Mouse (Mus musculus) ES-E14 (cell line): ENCODE measurements around the gene Kcnj1. TPM values are rescaled to one million over a fixed set of nuclear protein-coding genes. Genes with fewer than 3 reads are reported as not detected.
A peak's percentile ranks its signal among the peaks of the same experiment; 100 is the strongest.

Experiments
- DNase-seq: peaks from one replicate; pipeline ENCODE4 v3.0.0-alpha.2; 2013; ENCODE audit warnings: low read depth, low spot score
- H3K27ac ChIP-seq: 2 replicates; pipeline ENCODE4 v1.5.1; 2012; ENCODE audit warnings: low read depth, mild to moderate bottlenecking, low read length, moderate library complexity, mixed read lengths; ENCODE audit not compliant: poor library complexity, insufficient read depth, severe bottlenecking
- H3K36me3 ChIP-seq: 2 replicates; pipeline ENCODE4 v1.6.1; 2012; ENCODE audit warnings: mild to moderate bottlenecking, low read length, moderate library complexity, mixed read lengths; ENCODE audit not compliant: control insufficient read depth, poor library complexity, insufficient read depth, severe bottlenecking
- H3K4me1 ChIP-seq, 2 experiments: fragments of 150-350 bp in 1 of 2; sonication (generic) in 1 of 2; 2 replicates each; pipeline ENCODE4 v1.6.1; 2012; ENCODE audit warnings: low read length in 2 of 2, mild to moderate bottlenecking in 1 of 2, mixed read lengths in 1 of 2; ENCODE audit not compliant: control insufficient read depth in 2 of 2, insufficient read depth in 2 of 2, poor library complexity in 1 of 2
- H3K4me3 ChIP-seq, 2 experiments: fragments of 150-350 bp in 1 of 2; sonication (generic) in 1 of 2; 2 replicates each; pipeline ENCODE4 v1.5.1; 2012; ENCODE audit warnings: low read length in 2 of 2, low read depth in 1 of 2, mild to moderate bottlenecking in 1 of 2, mixed read lengths in 1 of 2; ENCODE audit not compliant: insufficient read depth in 1 of 2, poor library complexity in 1 of 2, severe bottlenecking in 1 of 2
- H3K9ac ChIP-seq: 2 replicates; pipeline ENCODE4 v1.6.1; 2012; ENCODE audit warnings: low read depth, mild to moderate bottlenecking, low read length, mixed read lengths; ENCODE audit not compliant: poor library complexity, insufficient read depth, severe bottlenecking
- H3K9me3 ChIP-seq: fragments of 150-350 bp; sonication (generic); 2 replicates; pipeline ENCODE4 v1.6.1; 2012; ENCODE audit warnings: low read depth, mild to moderate bottlenecking, low read length; ENCODE audit not compliant: control insufficient read depth, insufficient read depth
- CHD2 ChIP-seq: IDR thresholded peaks from 2 replicates; pipeline ENCODE4 v1.6.1; 2014; ENCODE audit warnings: mild to moderate bottlenecking, low read depth, low read length, inconsistent platforms
- HCFC1 ChIP-seq: IDR thresholded peaks from 2 replicates; pipeline ENCODE4 v1.6.1; 2012; ENCODE audit warnings: low read length, inconsistent platforms, borderline replicate concordance; ENCODE audit not compliant: insufficient read depth
- MAFK ChIP-seq: IDR thresholded peaks from 2 replicates; pipeline ENCODE4 v1.6.1; 2014; ENCODE audit warnings: mild to moderate bottlenecking, low read depth, low read length, inconsistent platforms; ENCODE audit not compliant: insufficient read depth
- ZC3H11A ChIP-seq: IDR thresholded peaks from 2 replicates; pipeline ENCODE4 v1.6.1; 2012; ENCODE audit warnings: low read depth, mild to moderate bottlenecking, inconsistent platforms, low read length, borderline replicate concordance
- ZNF384 ChIP-seq: IDR thresholded peaks from 2 replicates; pipeline ENCODE4 v1.6.1; 2012; ENCODE audit warnings: low read depth, low read length, inconsistent platforms
- in situ Hi-C, 2 experiments: fragments of 600-800 bp; cut with MboI; formaldehyde crosslinking; loops; one replicate each; pipeline ENCODE4 v1.15.1; 2025; ENCODE audit warnings: low sequenced_read_pairs in 2 of 2, inconsistent platforms in 1 of 2; ENCODE audit not compliant: unreplicated experiment in 2 of 2
- total RNA-seq: library from RNA; depleted of rRNA; stranded (reverse); fragments of 300-350 nt; gene quantifications from 2 replicates; pipeline ENCODE4 v1.2.3, GENCODE M21; 2012

Gene Kcnj1
- total RNA-seq, 1 experiment: not detected

- H3K4me1 ChIP-seq: no peaks in the 10 kb centered on the region
- no peaks in the 10 kb centered on the region for H3K9me3 ChIP-seq
- no peaks in the 10 kb centered on the region for H3K36me3 ChIP-seq
- no peak overlapping the region for H3K27ac ChIP-seq
- DNase-seq: no peak
- H3K4me3 ChIP-seq: no peak overlapping the region
- no peak overlapping the region for H3K9ac ChIP-seq
- in situ Hi-C loops: no loop called here
- TF ChIP-seq CHD2 (no peak), HCFC1 (no peak), ZC3H11A (no peak), ZNF384 (no peak), MAFK (no peak)
Observed at GRCm38 (mm10) chr9:32394761-32395161, 22.5 kb downstream of the Kcnj1 start.

- Histone ChIP-seq H3K27ac (no peak overlapping the region), H3K4me3 (no peak overlapping the region), H3K36me3 (no peaks in the 10 kb centered on the region), H3K9ac (no peak overlapping the region), H3K9me3 (no peaks in the 10 kb centered on the region), H3K4me1 (no peaks in the 10 kb centered on the region)
- no peak for DNase-seq
- TF ChIP-seq ZC3H11A: no peak
- TF ChIP-seq CHD2: no peak
- TF ChIP-seq MAFK: no peak
- TF ChIP-seq HCFC1: no peak
- TF ChIP-seq ZNF384: no peak
- in situ Hi-C loops: loop anchor here in 1 of 2 experiments (10.0 kb wide), 1 partner anchor 695 kb away; no protein-coding TSS in a partner anchor
Observed at GRCm38 (mm10) chr9:32400212-32400611, 27.9 kb downstream of the Kcnj1 start.

DNA sequence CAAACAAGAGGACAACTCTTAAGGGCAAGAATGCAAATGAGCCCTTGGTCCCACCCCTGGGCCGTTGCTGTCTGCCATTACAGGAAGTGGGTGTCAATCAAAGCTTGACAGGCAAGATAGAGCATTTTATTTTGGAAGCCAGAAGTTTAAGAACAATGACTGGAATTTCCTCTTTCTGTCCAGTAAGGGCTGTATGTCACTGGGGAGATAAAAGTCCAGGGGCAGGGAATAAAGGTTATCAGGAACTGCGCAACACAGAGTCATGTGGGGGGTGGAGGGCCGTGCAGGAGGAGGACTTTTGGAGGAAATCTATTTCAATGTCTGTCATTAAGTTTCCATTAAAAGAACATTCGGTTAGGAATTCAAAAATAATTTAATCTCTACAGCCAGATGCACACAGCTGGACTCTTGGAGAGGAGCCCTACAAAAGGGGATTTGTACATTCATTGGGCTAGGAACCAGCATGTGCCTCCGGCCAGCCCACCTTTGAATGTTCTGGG is 28.4 kb downstream of the Kcnj1 start:
- TF ChIP-seq ZNF384 (no peak), ZC3H11A (no peak), MAFK (no peak), CHD2 (no peak), HCFC1 (no peak)
- Histone ChIP-seq H3K4me1 (no peaks in the 10 kb centered on the region), H3K9ac (no peak overlapping the region), H3K9me3 (no peaks in the 10 kb centered on the region), H3K36me3 (no peaks in the 10 kb centered on the region), H3K4me3 (no peak overlapping the region), H3K27ac (no peak overlapping the region)
- no peak for DNase-seq
- in situ Hi-C loops: loop anchor here in 1 of 2 experiments (10.0 kb wide), 1 partner anchor 694 kb away; no protein-coding TSS in a partner anchor

- peak; percentile 47 for DNase-seq
- in situ Hi-C loops: loop anchor here in 1 of 2 experiments (10.0 kb wide), 1 partner anchor 689 kb away; no protein-coding TSS in a partner anchor
- Histone ChIP-seq H3K9me3 (no peaks in the 10 kb centered on the region), H3K4me1 (peaks cover 0 to 5% of the 10 kb centered on the region in 2 experiments; a peak in 1 of 4 replicates), H3K4me3 (no peak overlapping the region), H3K9ac (no peak overlapping the region), H3K27ac (no peak overlapping the region), H3K36me3 (no peaks in the 10 kb centered on the region)
- TF ChIP-seq ZC3H11A (peak; percentile 80; the same call in 1 of the 2 replicates), MAFK (no peak), CHD2 (no peak), ZNF384 (no peak)
Observed at GRCm38 (mm10) chr9:32405191-32405925, 33.1 kb downstream of the Kcnj1 start.
